Mouse (Mus musculus) MEL (cell line): Measurements from ENCODE around the gene Gmeb2. TPM values are rescaled to one million over a fixed set of nuclear protein-coding genes. Genes with fewer than 3 reads are reported as not detected.
A peak's percentile ranks its signal among the peaks of the same experiment; 100 is the strongest.

Experiments used
- DNase-seq: peaks from one replicate; pipeline ENCODE4 v3.0.0; 2011; ENCODE audit warnings: low read depth, low spot score
- H3K27ac ChIP-seq: 2 replicates; pipeline ENCODE4 v1.5.1; 2012; ENCODE audit warnings: low read depth, mild to moderate bottlenecking, control low read depth, low read length, moderate library complexity; ENCODE audit not compliant: control insufficient read depth
- H3K27me3 ChIP-seq, 2 experiments: fragments of 150-350 bp in 1 of 2; sonication (generic) in 1 of 2; 2 replicates each; pipeline ENCODE4 v1.6.1; 2012; ENCODE audit warnings: low read length in 2 of 2, mild to moderate bottlenecking in 2 of 2, improper control_type of control experiment in 1 of 2, moderate library complexity in 1 of 2; ENCODE audit not compliant: insufficient read depth in 2 of 2, control insufficient read depth in 1 of 2
- H3K36me3 ChIP-seq, 2 experiments: 2 replicates each; pipeline ENCODE4 v1.6.1; 2012 to 2014; ENCODE audit warnings: low read length in 2 of 2, improper control_type of control experiment in 1 of 2, inconsistent platforms in 1 of 2, mild to moderate bottlenecking in 1 of 2; ENCODE audit not compliant: insufficient read depth in 2 of 2, control insufficient read depth in 1 of 2
- H3K4me1 ChIP-seq, 2 experiments: fragments of 150-350 bp in 1 of 2; sonication (generic) in 1 of 2; 2 replicates each; pipeline ENCODE4 v1.6.1; 2012; ENCODE audit warnings: low read length in 2 of 2, improper control_type of control experiment in 1 of 2, mild to moderate bottlenecking in 1 of 2; ENCODE audit not compliant: insufficient read depth in 2 of 2, control insufficient read depth in 1 of 2
- H3K4me3 ChIP-seq, 2 experiments: fragments of 150-350 bp in 1 of 2; sonication (generic) in 1 of 2; 2 replicates each; pipeline ENCODE4 v1.5.1; 2012; ENCODE audit warnings: low read depth in 2 of 2, low read length in 2 of 2, mild to moderate bottlenecking in 2 of 2, moderate library complexity in 2 of 2, control low read depth in 1 of 2, improper control_type of control experiment in 1 of 2; ENCODE audit not compliant: control insufficient read depth in 1 of 2, insufficient read depth in 1 of 2
- H3K79me2 ChIP-seq: 2 replicates; pipeline ENCODE4 v1.6.1; 2012; ENCODE audit warnings: mild to moderate bottlenecking, low read length, moderate library complexity; ENCODE audit not compliant: control insufficient read depth, poor library complexity, insufficient read depth
- H3K9ac ChIP-seq: 2 replicates; pipeline ENCODE4 v1.6.1; 2012; ENCODE audit warnings: low read depth, mild to moderate bottlenecking, control low read depth, low read length, moderate library complexity; ENCODE audit not compliant: control insufficient read depth, poor library complexity, severe bottlenecking
- H3K9me3 ChIP-seq: fragments of 150-350 bp; sonication (generic); replicated peaks from 2 replicates; pipeline ENCODE4 v1.6.1; 2012; ENCODE audit warnings: mild to moderate bottlenecking, low read length, improper control_type of control experiment, moderate library complexity; ENCODE audit not compliant: insufficient read depth
- BHLHE40 ChIP-seq: IDR thresholded peaks from 2 replicates; pipeline ENCODE4 v1.6.1; 2012; ENCODE audit warnings: low read depth, mild to moderate bottlenecking, inconsistent platforms, low read length, improper control_type of control experiment, borderline replicate concordance
- CHD1 ChIP-seq: IDR thresholded peaks from 2 replicates; pipeline ENCODE4 v1.6.1; 2012; ENCODE audit warnings: low read depth, mild to moderate bottlenecking, inconsistent platforms, low read length, improper control_type of control experiment
- E2F4 ChIP-seq: IDR thresholded peaks from 2 replicates; pipeline ENCODE4 v1.6.1; 2011; ENCODE audit warnings: low read depth, low read length, improper control_type of control experiment, borderline replicate concordance
- GABPA ChIP-seq: IDR thresholded peaks from 2 replicates; pipeline ENCODE4 v1.6.1; 2012; ENCODE audit warnings: low read depth, mild to moderate bottlenecking, inconsistent platforms, low read length, improper control_type of control experiment, moderate library complexity
- GATA1 ChIP-seq: IDR thresholded peaks from 2 replicates; pipeline ENCODE4 v1.6.1; 2011; ENCODE audit warnings: low read depth, low read length, improper control_type of control experiment
- HCFC1 ChIP-seq: IDR thresholded peaks from 2 replicates; pipeline ENCODE4 v1.6.1; 2012; ENCODE audit warnings: low read depth, mild to moderate bottlenecking, inconsistent platforms, low read length, improper control_type of control experiment, moderate library complexity
- JUND ChIP-seq: IDR thresholded peaks from 2 replicates; pipeline ENCODE4 v1.6.1; 2011; ENCODE audit warnings: low read depth, mild to moderate bottlenecking, improper control_type of control experiment, low read length
- KAT2A ChIP-seq: conservative IDR thresholded peaks from 2 replicates; pipeline ENCODE4 v1.6.1; 2012; ENCODE audit warnings: low read depth, low read length, improper control_type of control experiment, inconsistent platforms
- MAFK ChIP-seq: IDR thresholded peaks from 2 replicates; pipeline ENCODE4 v1.6.1; 2011; ENCODE audit warnings: low read depth, mild to moderate bottlenecking, low read length, improper control_type of control experiment, borderline replicate concordance
- MEF2A ChIP-seq: IDR thresholded peaks from 2 replicates; pipeline ENCODE4 v1.6.1; 2014; ENCODE audit warnings: low read depth, mild to moderate bottlenecking, inconsistent platforms, low read length, improper control_type of control experiment; ENCODE audit not compliant: poor library complexity, insufficient replicate concordance, severe bottlenecking; ENCODE audit errors: extremely low read depth
- NELFE ChIP-seq: IDR thresholded peaks from 2 replicates; pipeline ENCODE4 v1.6.1; 2011; ENCODE audit warnings: low read depth, low read length, improper control_type of control experiment
- SMC3 ChIP-seq: IDR thresholded peaks from 2 replicates; pipeline ENCODE4 v1.6.1; 2011; ENCODE audit warnings: low read depth, low read length, improper control_type of control experiment
- TAL1 ChIP-seq: IDR thresholded peaks from 2 replicates; pipeline ENCODE4 v1.6.1; 2012; ENCODE audit warnings: mild to moderate bottlenecking, inconsistent platforms, low read length, moderate library complexity, mixed read lengths
- TBP ChIP-seq: IDR thresholded peaks from 2 replicates; pipeline ENCODE4 v1.8.0; 2011; ENCODE audit warnings: low read depth, low read length, improper control_type of control experiment
- USF2 ChIP-seq, 2 experiments: IDR thresholded peaks; 2 replicates each; pipeline ENCODE4 v1.6.1; 2011 to 2012; ENCODE audit warnings: improper control_type of control experiment in 2 of 2, low read length in 2 of 2, borderline replicate concordance in 1 of 2, inconsistent platforms in 1 of 2, low read depth in 1 of 2, mild to moderate bottlenecking in 1 of 2; ENCODE audit not compliant: insufficient read depth in 1 of 2
- ZC3H11A ChIP-seq: IDR thresholded peaks from 2 replicates; pipeline ENCODE4 v1.6.1; 2012; ENCODE audit warnings: low read depth, mild to moderate bottlenecking, inconsistent platforms, low read length, improper control_type of control experiment
- ZKSCAN1 ChIP-seq: IDR thresholded peaks from 2 replicates; pipeline ENCODE4 v1.6.1; 2012; ENCODE audit warnings: low read depth, mild to moderate bottlenecking, inconsistent platforms, low read length, improper control_type of control experiment, moderate library complexity
- ZNF384 ChIP-seq: IDR thresholded peaks from 2 replicates; pipeline ENCODE4 v1.6.1; 2012; ENCODE audit warnings: low read depth, mild to moderate bottlenecking, inconsistent platforms, low read length, improper control_type of control experiment
- polyA plus RNA-seq, 2 experiments: library from polyadenylated mRNA; stranded (reverse) in 1 of 2; unstranded in 1 of 2; fragments of >175 nt in 1 of 2; fragments of >200 nt in 1 of 2; gene quantifications; 2 replicates each; pipeline versions ENCODE4 v1.2.1 to v1.2.4; 2012; ENCODE audit warnings: low replicate concordance in 2 of 2, low read depth in 1 of 2; ENCODE audit not compliant: insufficient read length in 2 of 2, insufficient read depth in 1 of 2, missing spikeins in 1 of 2
- total RNA-seq: library from RNA; depleted of rRNA; stranded (reverse); fragments of 300-350 nt; gene quantifications from 2 replicates; pipeline ENCODE4 v1.2.3, GENCODE M21; 2012

Gmeb2 gene
- total and polyA plus RNA-seq, 3 experiments: 8.3 to 16.9 TPM; not detected in 1

DNA sequence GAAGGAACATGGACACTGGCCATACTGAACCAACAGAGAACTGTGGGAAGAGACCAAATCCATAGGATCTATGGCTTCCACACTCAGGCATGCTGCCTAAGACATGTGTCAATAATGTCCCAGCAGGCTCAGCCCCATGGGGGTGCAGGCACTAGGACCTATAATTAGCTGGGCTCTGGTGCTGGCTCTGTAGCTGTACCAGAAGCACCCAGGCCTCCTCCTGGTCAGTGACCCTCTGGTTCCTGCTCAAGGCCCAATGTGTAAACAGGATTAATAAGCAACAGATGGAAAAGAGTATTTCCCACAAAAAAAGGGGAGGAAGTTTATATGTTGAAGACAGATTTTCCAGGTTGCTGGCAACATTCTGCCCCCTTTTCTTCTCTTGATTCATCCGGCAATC is 34.6 kb downstream of the Gmeb2 start:
- TF ChIP-seq TAL1 (no peak), NELFE (no peak), E2F4 (no peak), MEF2A (no peak), BHLHE40 (no peak), HCFC1 (no peak), SMC3 (no peak), MAFK (no peak), JUND (no peak), ZNF384 (no peak)
- TF ChIP-seq, all 39 proteins: peak for 0
- Histone ChIP-seq H3K4me1 (no peaks in the 10 kb centered on the region), H3K27me3 (no peaks in the 10 kb centered on the region), H3K4me3 (no peak overlapping the region), H3K27ac (no peak overlapping the region), H3K36me3 (no peaks in the 10 kb centered on the region), H3K79me2 (no peaks in the 10 kb centered on the region), H3K9me3 (no peaks in the 10 kb centered on the region), H3K9ac (no peak overlapping the region)
- DNase-seq: no peak

DNA sequence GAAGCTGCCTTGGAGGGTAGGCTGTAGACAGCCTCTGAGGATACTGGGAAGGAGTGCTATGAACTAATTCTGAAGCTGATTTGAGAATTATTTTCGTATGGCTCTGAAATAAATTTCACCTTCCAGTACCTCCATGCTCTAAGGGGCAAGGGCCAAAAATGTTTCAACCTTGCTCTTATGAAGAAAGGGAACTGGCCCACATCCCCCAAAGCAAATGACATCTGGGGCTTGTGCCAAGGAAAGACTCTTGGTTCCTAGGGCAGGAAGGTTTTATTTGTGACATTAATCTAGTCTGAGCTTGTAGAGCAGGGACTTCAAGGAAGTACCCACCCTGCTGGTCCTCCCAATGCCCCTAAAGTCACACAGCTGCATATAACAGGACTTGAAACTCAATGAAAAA is 36.0 kb downstream of the Gmeb2 start:
- no peaks in the 10 kb centered on the region for H3K79me2 ChIP-seq
- H3K4me3 ChIP-seq: no peak overlapping the region
- TF ChIP-seq TBP (peak; percentile 38; the same call in 1 of the 2 replicates), KAT2A (no peak)
- no peaks in the 10 kb centered on the region for H3K36me3 ChIP-seq
- no peak for DNase-seq
- H3K4me1 ChIP-seq: no peaks in the 10 kb centered on the region
- no peaks in the 10 kb centered on the region for H3K27me3 ChIP-seq
- H3K27ac ChIP-seq: no peak overlapping the region
- H3K9me3 ChIP-seq: no peaks in the 10 kb centered on the region
- no peak overlapping the region for H3K9ac ChIP-seq

DNA sequence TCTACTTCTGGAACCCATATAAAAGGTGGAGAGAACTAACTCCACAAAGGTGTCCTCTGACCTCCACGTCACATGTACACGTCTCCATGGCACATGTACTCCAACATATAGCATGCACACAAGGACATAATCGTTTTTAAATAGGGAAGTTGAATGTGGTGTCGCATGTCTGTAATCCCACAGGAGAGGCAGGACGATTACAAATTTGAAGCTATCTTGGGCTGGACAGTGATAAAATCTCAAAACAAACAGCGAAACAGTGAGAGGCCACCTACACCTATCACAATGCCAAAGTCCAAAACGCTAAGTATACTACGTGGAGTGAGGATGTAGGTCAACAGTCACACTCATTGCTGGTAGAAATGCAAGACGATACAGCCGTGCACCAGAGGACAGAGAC is 38.6 kb downstream of the Gmeb2 start:
- TF ChIP-seq GABPA (no peak), ZKSCAN1 (no peak), ZC3H11A (no peak), E2F4 (no peak), CHD1 (no peak), TAL1 (no peak), GATA1 (no peak), NELFE (no peak), USF2 (IDR thresholded peaks at IDR 0.05; ENCODE audit: borderline replicate concordance in 1 of 2, insufficient read depth in 1 of 2, low read depth in 1 of 2, low read length in 2 of 2) (no peak)

More for the DNA sequence above, 38.6 kb downstream of the Gmeb2 start:
- Histone ChIP-seq H3K4me1 (peaks cover 2 to 4% of the 10 kb centered on the region in 2 experiments), H3K36me3 (peaks cover 0 to 7% of the 10 kb centered on the region in 2 experiments; a peak in 2 of 4 replicates), H3K27me3 (no peaks in the 10 kb centered on the region), H3K79me2 (no peaks in the 10 kb centered on the region), H3K27ac (no peak overlapping the region), H3K4me3 (no peak overlapping the region), H3K9me3 (no peaks in the 10 kb centered on the region), H3K9ac (no peak overlapping the region)
- DNase-seq: no peak
